Mouse (Mus musculus) lung, embryonic 15.5 days (tissue): ENCODE results near the gene Zfp27. TPM values are rescaled to one million over a fixed set of nuclear protein-coding genes. Genes with fewer than 3 reads are reported as not detected.
A peak's percentile ranks its signal among the peaks of the same experiment; 100 is the strongest.

Experiments
- ATAC-seq: fragments of 200-750 bp; cut with Nextera tagmentation; 2 replicates; pipeline ENCODE4 v1.8.0; 2017; ENCODE audit warnings: moderate number of reproducible peaks, borderline replicate concordance; ENCODE audit not compliant: low FRiP score, low TSS enrichment; ENCODE audit errors: extremely low read depth
- H3K27ac ChIP-seq: fragments of 300-500 bp; sonication (generic); 2 replicates; pipeline ENCODE4 v1.5.1; 2015; ENCODE audit warnings: moderate library complexity, mild to moderate bottlenecking, inconsistent platforms
- H3K27me3 ChIP-seq: fragments of 300-500 bp; sonication (generic); 2 replicates; pipeline ENCODE4 v1.6.1; 2015; ENCODE audit warnings: inconsistent platforms
- H3K36me3 ChIP-seq: fragments of 300-500 bp; sonication (generic); 2 replicates; pipeline ENCODE4 v1.6.1; 2015; ENCODE audit warnings: inconsistent platforms
- H3K4me1 ChIP-seq: fragments of 300-500 bp; sonication (generic); 2 replicates; pipeline ENCODE4 v1.6.1; 2015; ENCODE audit warnings: inconsistent platforms
- H3K4me2 ChIP-seq: fragments of 300-500 bp; sonication (generic); 2 replicates; pipeline ENCODE4 v1.6.1; 2015; ENCODE audit warnings: inconsistent platforms, mild to moderate bottlenecking, moderate library complexity
- H3K4me3 ChIP-seq: fragments of 300-500 bp; sonication (generic); 2 replicates; pipeline ENCODE4 v1.5.1; 2015; ENCODE audit warnings: mild to moderate bottlenecking, inconsistent platforms
- H3K9ac ChIP-seq: fragments of 300-500 bp; sonication (generic); 2 replicates; pipeline ENCODE4 v1.6.1; 2015; ENCODE audit warnings: inconsistent platforms
- H3K9me3 ChIP-seq: fragments of 300-500 bp; sonication (generic); 2 replicates; pipeline ENCODE4 v1.6.1; 2016; ENCODE audit warnings: inconsistent platforms
- WGBS: fragments of 180-500 bp; shearing (Covaris S2); methylation state at CpG from one replicate; pipeline ENCODE4 v1.1.7; 2015; 5-methylcytosine and 5-hydroxymethylcytosine counted together
- polyA plus RNA-seq: library from polyadenylated mRNA; unstranded; fragments of >200 nt; fragmentation: Nextera tagmentation; extraction: Ambion mirVana; gene quantifications from 2 replicates; pipeline ENCODE4 v1.2.1, GENCODE M21; 2015

Zfp27 gene
- 9.6 and 9.8 TPM in 2 replicates for polyA plus RNA-seq

- H3K4me2 ChIP-seq = peak within 1 kb of the TSS; percentile 73
- peaks cover 22% of the 10 kb centered on the region for H3K4me1 ChIP-seq
- H3K27ac ChIP-seq = peak within 1 kb of the TSS; percentile 96
- H3K36me3 ChIP-seq = peaks cover 13% of the 10 kb centered on the region
- H3K9me3 ChIP-seq = no peaks in the 10 kb centered on the region
- WGBS = under 1% methylated on average over 22 of the region's 22 CpGs
- H3K9ac ChIP-seq = peak within 1 kb of the TSS; percentile 53
- H3K4me3 ChIP-seq = peak within 1 kb of the TSS; percentile 56
- no peaks in the 10 kb centered on the region for H3K27me3 ChIP-seq
- ATAC-seq = peak; percentile 76
Measured at GRCm38 (mm10) chr7:29905966-29906681, at the start of gene Zfp27. TSS of gene Zfp27 (minus strand) at chr7:29906572.

DNA sequence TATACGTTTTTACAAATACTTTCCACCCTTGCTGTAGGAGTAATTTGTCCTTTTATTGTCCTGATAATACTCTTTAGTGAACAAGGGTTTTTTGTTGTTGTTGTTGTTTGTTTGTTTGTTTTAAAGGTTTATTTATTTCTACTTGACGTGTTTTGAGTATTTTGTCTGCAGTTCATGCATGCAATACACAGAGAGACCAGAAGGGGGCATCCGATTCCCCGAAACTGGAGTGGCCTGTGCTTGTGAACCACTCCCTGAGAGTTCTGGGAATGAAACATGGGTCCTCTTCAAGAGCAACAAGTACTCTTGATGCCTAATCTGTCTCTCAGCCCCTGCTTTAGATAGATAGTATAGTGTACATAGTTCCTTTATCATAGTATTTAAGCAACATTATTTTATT, 48.4 kb upstream of the Zfp27 start:
- Histone ChIP-seq H3K27ac (no peak overlapping the region), H3K4me1 (peaks cover 4% of the 10 kb centered on the region; the same call in 1 of the 2 replicates), H3K36me3 (peaks cover 7% of the 10 kb centered on the region; the same call in 1 of the 2 replicates), H3K9ac (no peak overlapping the region), H3K4me2 (peak overlapping the region; percentile 68), H3K4me3 (peak overlapping the region; percentile 72; the same call in 1 of the 2 replicates), H3K9me3 (no peaks in the 10 kb centered on the region), H3K27me3 (no peaks in the 10 kb centered on the region)
- no peak for ATAC-seq
- 14% methylated on average over 4 of the region's 4 CpGs for WGBS

GRCm38 (mm10) chr7:29953513-29954401, 47.4 kb upstream of the Zfp27 start, which contains the start of gene Zfp74:
TSS of gene Zfp74 (minus strand) at chr7:29954089.
- Histone ChIP-seq H3K9ac (peak within 1 kb of the TSS; percentile 82), H3K4me3 (peak within 1 kb of the TSS; percentile 72), H3K36me3 (peaks cover 10% of the 10 kb centered on the region; the same call in 1 of the 2 replicates), H3K9me3 (no peaks in the 10 kb centered on the region), H3K4me2 (peak within 1 kb of the TSS; percentile 68), H3K27me3 (no peaks in the 10 kb centered on the region), H3K4me1 (peaks cover 4% of the 10 kb centered on the region; the same call in 1 of the 2 replicates), H3K27ac (peak within 1 kb of the TSS; percentile 96)
- under 1% methylated on average over 52 of the region's 52 CpGs for WGBS
- ATAC-seq = peak; percentile 93

GRCm38 (mm10) chr7:29953086-29953485, 46.7 kb upstream of the Zfp27 start:
- no peak for ATAC-seq
- peak overlapping the region; percentile 82 for H3K9ac ChIP-seq
- H3K4me2 ChIP-seq = peak overlapping the region; percentile 68
- no peaks in the 10 kb centered on the region for H3K27me3 ChIP-seq
- H3K4me3 ChIP-seq = peak overlapping the region; percentile 72
- 33% methylated on average over 10 of the region's 10 CpGs for WGBS
- H3K27ac ChIP-seq = peak overlapping the region; percentile 96; the same call in 1 of the 2 replicates
- peaks cover 14% of the 10 kb centered on the region for H3K36me3 ChIP-seq
- no peaks in the 10 kb centered on the region for H3K9me3 ChIP-seq
- H3K4me1 ChIP-seq = peaks cover 4% of the 10 kb centered on the region; the same call in 1 of the 2 replicates

DNA sequence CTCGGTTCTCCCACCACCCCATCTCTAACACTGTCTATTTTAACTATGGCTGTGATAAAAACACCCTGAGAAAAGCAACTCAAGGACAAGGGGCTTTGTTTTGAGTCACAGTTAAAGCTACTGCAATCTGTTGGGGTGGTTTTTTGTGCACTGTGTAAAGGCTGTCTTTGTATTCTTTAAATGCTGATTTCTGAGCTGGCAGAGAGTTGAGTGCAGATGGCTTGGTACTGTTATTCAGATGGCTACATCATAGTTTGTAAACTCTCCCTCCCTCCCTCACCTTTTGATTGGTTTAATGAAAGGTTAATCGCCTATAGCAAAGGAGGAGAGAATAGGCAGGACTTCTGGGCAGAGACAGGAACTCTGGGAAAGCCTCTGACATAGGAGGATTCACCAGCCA, 37.8 kb upstream of the Zfp27 start:
- Histone ChIP-seq H3K9me3 (no peaks in the 10 kb centered on the region), H3K4me3 (no peak overlapping the region), H3K27me3 (no peaks in the 10 kb centered on the region), H3K9ac (no peak overlapping the region), H3K4me2 (no peak overlapping the region), H3K4me1 (no peaks in the 10 kb centered on the region), H3K27ac (no peak overlapping the region), H3K36me3 (peaks cover 16% of the 10 kb centered on the region)
- ATAC-seq = no peak
- 84% methylated on average over 2 of the region's 2 CpGs for WGBS

DNA sequence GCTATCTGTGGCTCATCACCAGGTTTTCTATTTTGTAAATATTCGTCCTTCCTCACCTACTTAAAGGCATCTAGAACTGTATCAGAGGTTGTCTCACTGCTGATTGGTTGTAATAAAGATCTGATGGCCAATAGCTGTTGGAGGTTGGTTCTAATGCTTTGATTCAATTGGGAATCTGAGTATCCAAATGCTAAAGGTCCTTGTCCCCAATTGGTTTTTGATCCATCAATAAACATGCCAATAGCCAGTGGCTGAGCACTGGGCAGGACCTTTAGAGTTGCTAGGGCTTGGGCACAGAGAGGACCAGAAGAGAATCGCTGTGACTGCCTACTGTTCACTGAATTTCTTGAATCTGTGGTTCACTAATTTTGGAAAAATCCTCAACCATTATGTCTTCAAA, 37.3 kb upstream of the Zfp27 start:
- no peaks in the 10 kb centered on the region for H3K27me3 ChIP-seq
- H3K36me3 ChIP-seq = peaks cover 13% of the 10 kb centered on the region
- H3K4me1 ChIP-seq = no peaks in the 10 kb centered on the region
- no peak overlapping the region for H3K9ac ChIP-seq
- 65% methylated on average over 2 of the region's 2 CpGs for WGBS
- no peaks in the 10 kb centered on the region for H3K9me3 ChIP-seq
- H3K4me2 ChIP-seq = no peak overlapping the region
- no peak for ATAC-seq
- no peak overlapping the region for H3K4me3 ChIP-seq
- no peak overlapping the region for H3K27ac ChIP-seq

DNA sequence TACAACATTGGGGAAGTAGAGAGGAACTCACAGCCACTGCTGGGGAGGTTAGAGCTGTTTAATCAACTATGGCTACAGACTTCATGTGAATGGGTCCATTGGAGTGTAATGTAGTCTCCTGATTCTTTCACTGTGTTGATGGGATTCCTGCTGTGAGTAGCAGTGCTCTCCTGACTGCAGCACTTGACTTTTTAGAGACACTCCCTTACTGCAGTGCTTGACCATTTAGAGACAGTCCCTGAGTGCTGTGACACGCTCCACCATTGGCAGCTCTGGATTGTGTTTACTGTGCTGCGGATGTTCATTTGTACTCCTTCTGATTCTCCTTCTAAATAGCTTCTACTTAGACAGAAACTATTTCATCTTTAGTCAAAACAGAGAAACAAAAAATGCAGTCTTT, 36.4 kb upstream of the Zfp27 start:
- Histone ChIP-seq H3K36me3 (peaks cover 8% of the 10 kb centered on the region; the same call in 1 of the 2 replicates), H3K4me1 (no peaks in the 10 kb centered on the region), H3K27ac (no peak overlapping the region), H3K9ac (no peak overlapping the region), H3K9me3 (no peaks in the 10 kb centered on the region), H3K4me3 (no peak overlapping the region), H3K4me2 (no peak overlapping the region), H3K27me3 (no peaks in the 10 kb centered on the region)
- WGBS = 42% methylated on average over 2 of the region's 2 CpGs
- ATAC-seq = no peak

- no peak overlapping the region for H3K4me3 ChIP-seq
- H3K4me1 ChIP-seq = no peaks in the 10 kb centered on the region
- H3K9me3 ChIP-seq = no peaks in the 10 kb centered on the region
- 68% methylated on average over 11 of the region's 11 CpGs for WGBS
- H3K27ac ChIP-seq = no peak overlapping the region
- H3K4me2 ChIP-seq = no peak overlapping the region
- no peak for ATAC-seq
- H3K36me3 ChIP-seq = peaks cover 16% of the 10 kb centered on the region
- no peaks in the 10 kb centered on the region for H3K27me3 ChIP-seq
- no peak overlapping the region for H3K9ac ChIP-seq
Measured at GRCm38 (mm10) chr7:29941027-29941426, 34.7 kb upstream of the Zfp27 start.

DNA sequence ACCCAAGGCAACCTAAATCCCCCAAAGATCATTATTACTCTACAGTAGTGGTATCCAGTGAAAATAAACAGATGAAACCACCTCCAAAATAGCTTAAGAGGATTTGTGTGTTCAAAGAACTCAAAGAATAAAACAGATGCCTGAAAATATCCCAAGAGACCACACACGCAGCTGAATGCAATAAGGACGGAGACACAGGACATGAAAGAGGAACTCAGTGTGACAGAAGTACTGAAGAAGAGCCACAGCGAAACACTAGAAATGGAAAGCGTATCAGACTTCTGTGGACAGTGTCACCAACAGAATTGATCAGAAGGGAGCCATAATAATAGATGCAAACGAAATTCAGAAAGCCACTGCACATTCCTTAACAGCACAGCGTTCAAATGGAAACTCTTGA, 32.5 kb upstream of the Zfp27 start:
- 83% methylated on average over 6 of the region's 6 CpGs for WGBS
- H3K36me3 ChIP-seq = peaks cover 36% of the 10 kb centered on the region
- no peak overlapping the region for H3K9ac ChIP-seq
- no peak overlapping the region for H3K27ac ChIP-seq
- H3K4me1 ChIP-seq = no peaks in the 10 kb centered on the region
- no peaks in the 10 kb centered on the region for H3K9me3 ChIP-seq
- H3K27me3 ChIP-seq = no peaks in the 10 kb centered on the region
- no peak for ATAC-seq
- H3K4me2 ChIP-seq = no peak overlapping the region
- H3K4me3 ChIP-seq = no peak overlapping the region

GRCm38 (mm10) chr7:29922780-29923179, 16.4 kb upstream of the Zfp27 start:
- no peak overlapping the region for H3K4me2 ChIP-seq
- no peak overlapping the region for H3K27ac ChIP-seq
- H3K9me3 ChIP-seq = no peaks in the 10 kb centered on the region
- H3K27me3 ChIP-seq = no peaks in the 10 kb centered on the region
- no peaks in the 10 kb centered on the region for H3K4me1 ChIP-seq
- H3K9ac ChIP-seq = no peak overlapping the region
- ATAC-seq = no peak
- WGBS = 45% methylated on average over 2 of the region's 2 CpGs
- H3K36me3 ChIP-seq = no peaks in the 10 kb centered on the region
- no peak overlapping the region for H3K4me3 ChIP-seq

GRCm38 (mm10) chr7:29921439-29922093, 15.2 kb upstream of the Zfp27 start:
- H3K36me3 ChIP-seq = 0 out of 2 replicates have a peak, but pooled peaks cover 7% of the 10 kb centered on the region
- H3K9ac ChIP-seq = no peak overlapping the region
- no peaks in the 10 kb centered on the region for H3K27me3 ChIP-seq
- 69% methylated on average over 6 of the region's 6 CpGs for WGBS
- no peak overlapping the region for H3K27ac ChIP-seq
- no peak overlapping the region for H3K4me3 ChIP-seq
- H3K4me2 ChIP-seq = no peak overlapping the region
- no peak for ATAC-seq
- H3K4me1 ChIP-seq = no peaks in the 10 kb centered on the region
- H3K9me3 ChIP-seq = no peaks in the 10 kb centered on the region
